Mouse (Mus musculus): ENCODE results near the gene Rbp2. TPM values are rescaled to one million over a fixed set of nuclear protein-coding genes. Genes with fewer than 3 reads are reported as not detected.

Gene Rbp2
- polyA plus RNA-seq, 1 experiment from 2014 or later, result 168 TPM

DNA sequence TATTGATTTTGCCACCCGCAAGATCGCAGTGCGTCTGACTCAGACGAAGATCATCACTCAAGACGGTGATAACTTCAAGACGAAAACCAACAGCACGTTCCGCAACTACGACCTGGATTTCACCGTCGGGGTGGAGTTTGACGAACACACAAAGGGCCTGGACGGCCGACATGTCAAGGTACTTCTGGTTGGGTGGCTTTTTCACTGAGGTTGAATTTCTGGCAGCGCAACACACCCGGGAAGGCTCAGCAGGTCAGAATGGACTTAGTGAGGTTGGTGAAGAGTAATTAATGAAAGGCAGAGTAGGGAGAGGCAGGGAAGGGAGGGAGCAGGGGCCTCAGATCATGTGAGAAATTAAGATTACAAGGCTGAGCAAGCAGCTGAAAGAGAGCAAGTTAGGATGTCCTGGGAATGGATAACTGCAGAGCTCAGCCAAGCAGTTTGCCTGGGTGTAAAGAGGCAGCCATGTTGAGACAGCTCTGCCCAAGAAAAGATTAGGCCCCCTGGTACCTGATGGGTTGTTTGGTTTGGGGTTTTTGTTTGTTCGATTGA lies 12.9 kb downstream of the Rbp2 start:
- H3K27me3 ChIP-seq (ENCODE audit: control insufficient read depth, insufficient read depth, low read length), result no peaks in the 10 kb centered on the region
- WGBS, result 48% methylated on average over 17 of the region's 17 CpGs
- H3K4me2 ChIP-seq (ENCODE audit: low read depth, low read length), result peak overlapping the region; percentile 38; the same call in 1 of the 2 replicates
- ATAC-seq (ENCODE audit: insufficient read depth, low FRiP score), result peak; percentile 31; the same call in 1 of the 2 replicates
- peak overlapping the region; percentile 89 for H3K27ac ChIP-seq (ENCODE audit: low read length)
- H3K36me3 ChIP-seq (ENCODE audit: control insufficient read depth, insufficient read depth, low read length), result no peaks in the 10 kb centered on the region
- no peak overlapping the region for H3K4me3 ChIP-seq (replicated peaks; ENCODE audit: low read length)
- H3K4me1 ChIP-seq (ENCODE audit: control insufficient read depth, insufficient read depth, low read length), result peaks cover 30% of the 10 kb centered on the region
- no peak overlapping the region for H3K9ac ChIP-seq (ENCODE audit: low read length)
- no peaks in the 10 kb centered on the region for H3K9me3 ChIP-seq (replicated peaks; ENCODE audit: control insufficient read depth, low read length)

- Histone ChIP-seq H3K4me3 (replicated peaks; ENCODE audit: low read length) (no peak overlapping the region), H3K9ac (ENCODE audit: low read length) (no peak overlapping the region), H3K4me2 (ENCODE audit: low read depth, low read length) (no peak overlapping the region), H3K4me1 (ENCODE audit: control insufficient read depth, insufficient read depth, low read length) (peaks cover 30% of the 10 kb centered on the region), H3K27me3 (ENCODE audit: control insufficient read depth, insufficient read depth, low read length) (no peaks in the 10 kb centered on the region), H3K9me3 (replicated peaks; ENCODE audit: control insufficient read depth, low read length) (no peaks in the 10 kb centered on the region), H3K36me3 (ENCODE audit: control insufficient read depth, insufficient read depth, low read length) (no peaks in the 10 kb centered on the region), H3K27ac (ENCODE audit: low read length) (no peak overlapping the region)
- WGBS, result 75% methylated on average over 5 of the region's 5 CpGs
- no peak for ATAC-seq (ENCODE audit: insufficient read depth, low FRiP score)
Measured at GRCm38 (mm10) chr9:98499601-98500000, 13.7 kb downstream of the Rbp2 start.

DNA sequence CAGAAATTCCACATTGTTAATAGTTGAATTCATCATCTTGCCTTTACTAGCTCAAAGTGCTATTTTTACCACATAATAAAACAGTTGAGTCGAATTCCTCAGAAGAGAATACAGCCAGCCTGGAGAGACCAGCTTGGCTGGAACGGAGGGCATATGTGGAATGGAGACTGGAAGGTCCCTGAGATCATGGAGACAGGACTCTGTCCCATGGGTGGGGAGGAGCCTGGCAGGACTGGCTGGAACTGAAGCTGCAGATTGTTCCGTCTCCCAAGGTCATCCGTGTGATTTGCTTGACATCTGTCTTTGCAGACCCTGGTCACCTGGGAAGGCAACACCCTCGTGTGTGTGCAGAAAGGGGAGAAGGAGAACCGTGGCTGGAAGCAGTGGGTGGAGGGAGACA lies 21.6 kb downstream of the Rbp2 start:
- no peak overlapping the region for H3K27ac ChIP-seq (ENCODE audit: low read length)
- WGBS, result 45% methylated on average over 6 of the region's 6 CpGs
- H3K4me1 ChIP-seq (ENCODE audit: control insufficient read depth, insufficient read depth, low read length), result no peaks in the 10 kb centered on the region
- ATAC-seq (ENCODE audit: insufficient read depth, low FRiP score), result no peak
- no peaks in the 10 kb centered on the region for H3K27me3 ChIP-seq (ENCODE audit: control insufficient read depth, insufficient read depth, low read length)
- no peaks in the 10 kb centered on the region for H3K36me3 ChIP-seq (ENCODE audit: control insufficient read depth, insufficient read depth, low read length)
- H3K9ac ChIP-seq (ENCODE audit: low read length), result no peak overlapping the region
- H3K4me3 ChIP-seq (replicated peaks; ENCODE audit: low read length), result no peak overlapping the region
- H3K4me2 ChIP-seq (ENCODE audit: low read depth, low read length), result no peak overlapping the region
- H3K9me3 ChIP-seq (replicated peaks; ENCODE audit: control insufficient read depth, low read length), result no peaks in the 10 kb centered on the region

- Histone ChIP-seq H3K9me3 (replicated peaks; ENCODE audit: control insufficient read depth, low read length) (no peaks in the 10 kb centered on the region), H3K4me3 (replicated peaks; ENCODE audit: low read length) (no peak overlapping the region), H3K27ac (ENCODE audit: low read length) (no peak overlapping the region), H3K36me3 (ENCODE audit: control insufficient read depth, insufficient read depth, low read length) (no peaks in the 10 kb centered on the region), H3K4me1 (ENCODE audit: control insufficient read depth, insufficient read depth, low read length) (no peaks in the 10 kb centered on the region), H3K27me3 (ENCODE audit: control insufficient read depth, insufficient read depth, low read length) (no peaks in the 10 kb centered on the region), H3K4me2 (ENCODE audit: low read depth, low read length) (no peak overlapping the region), H3K9ac (ENCODE audit: low read length) (no peak overlapping the region)
- no peak for ATAC-seq (ENCODE audit: insufficient read depth, low FRiP score)
- WGBS, result 80% methylated on average over 6 of the region's 6 CpGs
Measured at GRCm38 (mm10) chr9:98510363-98511055, 24.6 kb downstream of the Rbp2 start.

DNA sequence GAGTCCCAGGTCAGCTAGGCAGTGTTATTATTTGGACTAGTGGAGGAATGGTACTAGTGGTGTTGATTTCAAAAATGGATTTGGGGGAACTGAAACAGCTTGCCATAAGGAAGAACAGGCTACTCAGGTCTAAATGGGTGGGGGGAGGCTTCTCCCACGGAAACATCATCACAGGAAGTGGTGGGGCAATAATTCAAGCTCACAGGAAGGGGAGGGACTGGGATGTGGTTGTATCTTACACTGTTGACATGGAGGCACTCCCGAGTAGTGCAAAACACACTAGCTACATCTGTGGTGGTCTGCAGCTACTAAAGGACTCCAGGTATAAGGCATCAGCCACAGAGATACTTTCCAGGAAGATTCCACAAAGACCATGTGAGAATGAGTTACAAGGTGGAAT lies 38.0 kb downstream of the Rbp2 start:
- H3K27ac ChIP-seq (ENCODE audit: low read length), result no peak overlapping the region
- no peaks in the 10 kb centered on the region for H3K9me3 ChIP-seq (replicated peaks; ENCODE audit: control insufficient read depth, low read length)
- no peaks in the 10 kb centered on the region for H3K4me1 ChIP-seq (ENCODE audit: control insufficient read depth, insufficient read depth, low read length)
- 65% methylated on average over 2 of the region's 2 CpGs for WGBS
- H3K36me3 ChIP-seq (ENCODE audit: control insufficient read depth, insufficient read depth, low read length), result no peaks in the 10 kb centered on the region
- no peak overlapping the region for H3K4me3 ChIP-seq (replicated peaks; ENCODE audit: low read length)
- H3K4me2 ChIP-seq (ENCODE audit: low read depth, low read length), result no peak overlapping the region
- no peak overlapping the region for H3K9ac ChIP-seq (ENCODE audit: low read length)
- no peak for ATAC-seq (ENCODE audit: insufficient read depth, low FRiP score)
- no peaks in the 10 kb centered on the region for H3K27me3 ChIP-seq (ENCODE audit: control insufficient read depth, insufficient read depth, low read length)

DNA sequence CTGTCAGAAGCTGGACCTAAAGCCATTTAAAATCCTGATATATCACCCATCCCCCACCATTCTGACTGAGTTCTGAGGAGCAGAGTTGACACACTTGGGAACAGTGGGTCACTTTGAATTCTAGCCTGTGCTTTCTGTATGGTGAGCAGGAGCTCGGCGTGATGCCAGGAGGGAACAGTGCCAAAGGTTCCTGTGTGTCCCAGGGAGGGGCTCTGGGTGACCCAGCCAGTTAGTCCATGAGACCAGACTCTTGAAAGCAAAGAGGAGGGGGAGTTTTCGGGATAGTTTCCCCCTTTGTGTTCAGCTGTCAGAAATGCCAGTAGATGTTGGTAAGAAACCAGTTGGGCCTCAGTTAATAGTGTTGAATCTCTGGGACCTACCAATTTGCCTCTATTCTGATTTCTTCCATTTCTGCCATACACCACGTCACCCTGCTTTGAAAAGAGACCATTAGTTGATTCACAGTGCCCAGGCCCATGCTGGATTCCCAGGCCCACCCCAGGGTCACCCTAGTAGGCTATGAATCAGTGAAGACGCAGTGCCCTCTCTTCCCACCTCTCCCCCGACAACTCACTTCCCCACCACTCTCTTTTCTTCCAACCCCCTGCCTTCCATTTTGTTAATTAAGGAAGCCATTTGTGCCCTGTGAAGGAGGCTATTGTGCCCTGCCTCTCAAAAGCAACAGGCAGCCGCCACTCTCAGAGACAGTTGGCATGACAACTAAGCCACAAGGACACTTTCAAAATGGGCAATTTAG lies 39.0 kb downstream of the Rbp2 start:
- Histone ChIP-seq H3K36me3 (ENCODE audit: control insufficient read depth, insufficient read depth, low read length) (no peaks in the 10 kb centered on the region), H3K27me3 (ENCODE audit: control insufficient read depth, insufficient read depth, low read length) (no peaks in the 10 kb centered on the region), H3K4me1 (ENCODE audit: control insufficient read depth, insufficient read depth, low read length) (no peaks in the 10 kb centered on the region), H3K4me3 (replicated peaks; ENCODE audit: low read length) (no peak overlapping the region), H3K9me3 (replicated peaks; ENCODE audit: control insufficient read depth, low read length) (no peaks in the 10 kb centered on the region), H3K4me2 (ENCODE audit: low read depth, low read length) (no peak overlapping the region), H3K27ac (ENCODE audit: low read length) (no peak overlapping the region), H3K9ac (ENCODE audit: low read length) (no peak overlapping the region)
- peak; percentile 62; the same call in 1 of the 2 replicates for ATAC-seq (ENCODE audit: insufficient read depth, low FRiP score)
- WGBS, result 73% methylated on average over 7 of the region's 7 CpGs

GRCm38 (mm10) chr9:98525543-98525924 lies 39.6 kb downstream of the Rbp2 start:
- H3K4me3 ChIP-seq (replicated peaks; ENCODE audit: low read length), result no peak overlapping the region
- no peaks in the 10 kb centered on the region for H3K9me3 ChIP-seq (replicated peaks; ENCODE audit: control insufficient read depth, low read length)
- H3K4me1 ChIP-seq (ENCODE audit: control insufficient read depth, insufficient read depth, low read length), result no peaks in the 10 kb centered on the region
- no peak overlapping the region for H3K4me2 ChIP-seq (ENCODE audit: low read depth, low read length)
- H3K36me3 ChIP-seq (ENCODE audit: control insufficient read depth, insufficient read depth, low read length), result no peaks in the 10 kb centered on the region
- 69% methylated on average over 7 of the region's 7 CpGs for WGBS
- no peaks in the 10 kb centered on the region for H3K27me3 ChIP-seq (ENCODE audit: control insufficient read depth, insufficient read depth, low read length)
- no peak overlapping the region for H3K27ac ChIP-seq (ENCODE audit: low read length)
- H3K9ac ChIP-seq (ENCODE audit: low read length), result no peak overlapping the region
- no peak for ATAC-seq (ENCODE audit: insufficient read depth, low FRiP score)

DNA sequence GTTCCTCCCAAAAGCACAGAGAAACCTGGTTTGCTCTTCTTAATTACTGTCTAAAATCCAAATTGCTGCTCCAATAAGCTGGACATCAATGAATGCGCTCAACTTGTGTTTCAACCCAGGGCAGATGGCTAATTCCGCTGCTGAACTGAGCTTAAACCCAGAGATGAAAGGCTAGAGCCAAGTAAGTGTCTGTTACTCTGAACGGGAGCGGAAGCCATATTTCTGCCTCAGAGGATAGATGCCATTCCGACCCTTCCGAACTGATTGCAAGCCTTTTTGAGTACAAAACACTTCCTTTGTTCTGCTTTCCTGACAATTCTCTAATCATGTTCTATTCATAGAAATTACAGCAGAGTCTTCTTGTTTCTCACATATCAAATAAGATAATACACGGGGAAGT lies 41.3 kb downstream of the Rbp2 start:
- Histone ChIP-seq H3K27me3 (ENCODE audit: control insufficient read depth, insufficient read depth, low read length) (no peaks in the 10 kb centered on the region), H3K4me1 (ENCODE audit: control insufficient read depth, insufficient read depth, low read length) (no peaks in the 10 kb centered on the region), H3K36me3 (ENCODE audit: control insufficient read depth, insufficient read depth, low read length) (no peaks in the 10 kb centered on the region), H3K4me3 (replicated peaks; ENCODE audit: low read length) (no peak overlapping the region), H3K9me3 (replicated peaks; ENCODE audit: control insufficient read depth, low read length) (no peaks in the 10 kb centered on the region), H3K4me2 (ENCODE audit: low read depth, low read length) (no peak overlapping the region), H3K9ac (ENCODE audit: low read length) (no peak overlapping the region), H3K27ac (ENCODE audit: low read length) (no peak overlapping the region)
- ATAC-seq (ENCODE audit: insufficient read depth, low FRiP score), result no peak
- WGBS, result 77% methylated on average over 7 of the region's 7 CpGs

DNA sequence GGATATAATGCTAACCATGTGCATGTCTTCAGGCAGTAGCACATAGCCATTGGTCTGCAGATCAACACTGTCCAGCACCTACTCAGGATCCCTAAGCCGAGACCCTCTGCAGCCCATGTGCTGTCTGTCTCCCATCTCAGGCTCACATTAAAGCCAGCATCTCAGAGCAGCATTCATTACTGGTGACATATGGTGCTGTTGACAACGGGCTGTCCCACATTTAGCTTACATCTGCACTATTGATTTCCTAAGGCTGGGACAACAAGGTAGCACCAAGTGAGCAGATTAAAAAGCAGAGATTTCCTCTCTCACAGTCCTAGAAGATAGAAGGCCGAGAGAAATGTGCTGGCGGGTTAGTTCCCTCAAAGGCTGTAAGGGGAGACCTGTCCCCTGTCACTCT lies 43.9 kb downstream of the Rbp2 start:
- no peak for ATAC-seq (ENCODE audit: insufficient read depth, low FRiP score)
- H3K36me3 ChIP-seq (ENCODE audit: control insufficient read depth, insufficient read depth, low read length), result no peaks in the 10 kb centered on the region
- H3K4me1 ChIP-seq (ENCODE audit: control insufficient read depth, insufficient read depth, low read length), result no peaks in the 10 kb centered on the region
- H3K27ac ChIP-seq (ENCODE audit: low read length), result no peak overlapping the region
- H3K4me3 ChIP-seq (replicated peaks; ENCODE audit: low read length), result no peak overlapping the region
- 65% methylated on average over 4 of the region's 4 CpGs for WGBS
- H3K4me2 ChIP-seq (ENCODE audit: low read depth, low read length), result no peak overlapping the region
- no peaks in the 10 kb centered on the region for H3K9me3 ChIP-seq (replicated peaks; ENCODE audit: control insufficient read depth, low read length)
- no peak overlapping the region for H3K9ac ChIP-seq (ENCODE audit: low read length)
- no peaks in the 10 kb centered on the region for H3K27me3 ChIP-seq (ENCODE audit: control insufficient read depth, insufficient read depth, low read length)

Measured in stomach, embryonic 16.5 days (tissue).